Mouse (Mus musculus): Measurements from ENCODE around the gene Vps26a.

Gene Vps26a

GRCm38 (mm10) chr10:62420399-62420798 lies 66.2 kb downstream of the Vps26a start:
- in situ Hi-C loops (cut with MboI, MseI) = no loop called here

GRCm38 (mm10) chr10:62419422-62419821 lies 67.2 kb downstream of the Vps26a start:
- in situ Hi-C loops (cut with MboI, MseI) = loop anchor here in 1 of 2 experiments (5.0 kb wide), 1 partner anchor 227 kb away; no protein-coding TSS in a partner anchor

GRCm38 (mm10) chr10:62418831-62419356 lies 67.7 kb downstream of the Vps26a start:
- in situ Hi-C loops (cut with MboI, MseI) = loop anchor here in 1 of 2 experiments (5.0 kb wide), 1 partner anchor 227 kb away; no protein-coding TSS in a partner anchor

- in situ Hi-C loops (cut with MboI, MseI) = no loop called here
Measured at GRCm38 (mm10) chr10:62413606-62413982, 73.0 kb downstream of the Vps26a start.

GRCm38 (mm10) chr10:62412906-62413605 lies 73.5 kb downstream of the Vps26a start:
- in situ Hi-C loops (cut with MboI, MseI) = no loop called here

- in situ Hi-C loops (cut with MboI, MseI) = no loop called here
Measured at GRCm38 (mm10) chr10:62411431-62412410, 74.9 kb downstream of the Vps26a start.

- in situ Hi-C loops (cut with MboI, MseI) = no loop called here
Measured at GRCm38 (mm10) chr10:62410943-62411342, 75.7 kb downstream of the Vps26a start.
